Mouse (Mus musculus) liver, adult 2 months (tissue): ENCODE measurements around the gene Ddx23. TPM values are rescaled to one million over a fixed set of nuclear protein-coding genes. Genes with fewer than 3 reads are reported as not detected.

Experiments
- DNase-seq: peaks from one replicate; pipeline ENCODE4 v3.0.0-alpha.2; 2011; ENCODE audit warnings: low read depth, low spot score; ENCODE audit errors: extremely low read depth
- H3K27ac ChIP-seq: fragments of 200-500 bp; replicated peaks from 2 replicates; pipeline ENCODE4 v1.5.1; 2012; ENCODE audit warnings: low read depth, mild to moderate bottlenecking, control low read depth, inconsistent platforms, low read length; ENCODE audit not compliant: insufficient read depth
- H3K27me3 ChIP-seq: fragments of 200-500 bp; 2 replicates; pipeline ENCODE4 v1.6.1; 2012; ENCODE audit warnings: mild to moderate bottlenecking, moderate library complexity, low read length, inconsistent platforms; ENCODE audit not compliant: control insufficient read depth, insufficient read depth
- H3K36me3 ChIP-seq: fragments of 200-500 bp; 2 replicates; pipeline ENCODE4 v1.6.1; 2012; ENCODE audit warnings: low read length, inconsistent platforms; ENCODE audit not compliant: control insufficient read depth, insufficient read depth
- H3K4me1 ChIP-seq: fragments of 200-500 bp; 2 replicates; pipeline ENCODE4 v1.6.1; 2011; ENCODE audit warnings: low read length; ENCODE audit not compliant: control insufficient read depth, insufficient read depth
- H3K4me3 ChIP-seq: fragments of 200-500 bp; 2 replicates; pipeline ENCODE4 v1.5.1; 2011; ENCODE audit warnings: low read depth, mild to moderate bottlenecking, control low read depth, low read length, moderate library complexity; ENCODE audit not compliant: insufficient read depth
- H3K79me2 ChIP-seq: fragments of 200-500 bp; 2 replicates; pipeline ENCODE4 v1.6.1; 2012; ENCODE audit warnings: inconsistent platforms, mild to moderate bottlenecking, low read length, moderate library complexity; ENCODE audit not compliant: control insufficient read depth, insufficient read depth
- H3K9ac ChIP-seq: fragments of 200-500 bp; 2 replicates; pipeline ENCODE4 v1.6.1; 2012; ENCODE audit warnings: low read depth, mild to moderate bottlenecking, control low read depth, inconsistent platforms, low read length
- CTCF ChIP-seq: fragments of 200-500 bp; IDR thresholded peaks from 2 replicates; pipeline ENCODE4 v1.5.1; 2011; ENCODE audit warnings: low read depth, low read length, control low read depth
- POLR2A ChIP-seq: fragments of 200-500 bp; IDR thresholded peaks from 2 replicates; pipeline ENCODE4 v1.6.1; 2011; ENCODE audit warnings: low read length, control low read depth; ENCODE audit not compliant: insufficient read depth; ENCODE audit errors: extremely low read depth
- WGBS: fragments of 180-500 bp; shearing (Covaris S2); methylation state at CpG from one replicate; pipeline ENCODE4 v1.1.7; 2018; 5-methylcytosine and 5-hydroxymethylcytosine counted together
- polyA plus RNA-seq: library from polyadenylated mRNA; depleted of rRNA; stranded (reverse); fragments of >200 nt; gene quantifications from 2 replicates; pipeline ENCODE4 v1.2.3, GENCODE M21; 2012
- total RNA-seq: library from RNA; depleted of rRNA; stranded (reverse); fragments of >200 nt; gene quantifications from 2 replicates; pipeline ENCODE4 v1.2.3, GENCODE M21; 2014

Gene Ddx23
- total and polyA plus RNA-seq, 2 experiments = 18.8 to 27.6 TPM

GRCm38 (mm10) chr15:98640157-98640556 lies 22.5 kb downstream of the Ddx23 start:
- 36% methylated on average over 8 of the region's 8 CpGs for WGBS

GRCm38 (mm10) chr15:98637155-98637554 lies 25.5 kb downstream of the Ddx23 start:
- H3K9ac ChIP-seq = no peak overlapping the region
- no peaks in the 10 kb centered on the region for H3K4me1 ChIP-seq
- H3K36me3 ChIP-seq = no peaks in the 10 kb centered on the region
- H3K27me3 ChIP-seq = peaks cover 16% of the 10 kb centered on the region
- no peak overlapping the region for H3K27ac ChIP-seq
- no peaks in the 10 kb centered on the region for H3K79me2 ChIP-seq
- 83% methylated on average over 3 of the region's 3 CpGs for WGBS
- no peak overlapping the region for H3K4me3 ChIP-seq
- TF ChIP-seq CTCF (no peak), POLR2A (no peak)
- DNase-seq = no peak

More at GRCm38 (mm10) chr15:98640157-98640556, 22.5 kb downstream of the Ddx23 start:
- DNase-seq = no peak
- Histone ChIP-seq H3K36me3 (no peaks in the 10 kb centered on the region), H3K4me3 (no peak overlapping the region), H3K27ac (no peak overlapping the region), H3K4me1 (no peaks in the 10 kb centered on the region), H3K79me2 (no peaks in the 10 kb centered on the region), H3K27me3 (no peaks in the 10 kb centered on the region), H3K9ac (no peak overlapping the region)
- TF ChIP-seq CTCF = no peak

- Histone ChIP-seq H3K27ac (no peak overlapping the region), H3K27me3 (peaks cover 22% of the 10 kb centered on the region), H3K36me3 (no peaks in the 10 kb centered on the region), H3K4me3 (no peak overlapping the region), H3K9ac (no peak overlapping the region), H3K4me1 (no peaks in the 10 kb centered on the region), H3K79me2 (no peaks in the 10 kb centered on the region)
- TF ChIP-seq POLR2A (no peak), CTCF (no peak)
- 86% methylated on average over 5 of the region's 5 CpGs for WGBS
- DNase-seq = no peak
Measured at GRCm38 (mm10) chr15:98636517-98636916, 26.2 kb downstream of the Ddx23 start.

- 14% methylated on average over 21 of the region's 21 CpGs for WGBS
- H3K27me3 ChIP-seq = peaks cover 22% of the 10 kb centered on the region
- H3K4me1 ChIP-seq = no peaks in the 10 kb centered on the region
- peak overlapping the region; percentile 9; the same call in 1 of the 2 replicates for H3K4me3 ChIP-seq
- H3K27ac ChIP-seq = no peak overlapping the region
- TF ChIP-seq POLR2A (no peak), CTCF (no peak)
- no peak overlapping the region for H3K9ac ChIP-seq
- H3K36me3 ChIP-seq = no peaks in the 10 kb centered on the region
- DNase-seq = no peak
- no peaks in the 10 kb centered on the region for H3K79me2 ChIP-seq
Measured at GRCm38 (mm10) chr15:98635291-98635841, 27.3 kb downstream of the Ddx23 start.

GRCm38 (mm10) chr15:98634541-98635081 lies 28.1 kb downstream of the Ddx23 start:
- DNase-seq = no peak
- H3K27ac ChIP-seq = no peak overlapping the region
- H3K4me3 ChIP-seq = peak overlapping the region; percentile 55
- H3K4me1 ChIP-seq = no peaks in the 10 kb centered on the region
- no peaks in the 10 kb centered on the region for H3K36me3 ChIP-seq
- H3K79me2 ChIP-seq = no peaks in the 10 kb centered on the region
- H3K9ac ChIP-seq = peak overlapping the region; percentile 21; the same call in 1 of the 2 replicates
- H3K27me3 ChIP-seq = peaks cover 22% of the 10 kb centered on the region
- no peak for TF ChIP-seq CTCF
- no peak for TF ChIP-seq POLR2A
- WGBS = 2% methylated on average over 58 of the region's 65 CpGs

GRCm38 (mm10) chr15:98633822-98634470 lies 28.7 kb downstream of the Ddx23 start:
- Histone ChIP-seq H3K79me2 (no peaks in the 10 kb centered on the region), H3K4me1 (no peaks in the 10 kb centered on the region), H3K27ac (no peak overlapping the region), H3K9ac (no peak overlapping the region), H3K27me3 (peaks cover 24% of the 10 kb centered on the region), H3K4me3 (peak overlapping the region; percentile 55), H3K36me3 (no peaks in the 10 kb centered on the region)
- no peak for DNase-seq
- TF ChIP-seq CTCF (no peak), POLR2A (no peak)
- 3% methylated on average over 25 of the region's 25 CpGs for WGBS
